Mouse (Mus musculus) forebrain, embryonic 10.5 days (tissue): ENCODE measurements around the gene Tomm5. TPM values are rescaled to one million over a fixed set of nuclear protein-coding genes. Genes with fewer than 3 reads are reported as not detected.
"Not testable (repeated sequence)": the region's sequence is repeated elsewhere in the genome, so short reads cannot be mapped to it uniquely, and the experiment has no call there.

Experiments
- DNase-seq: peaks from one replicate; pipeline ENCODE4 v3.0.0-alpha.2; 2017; ENCODE audit warnings: low spot score; ENCODE audit errors: extremely low spot score
- H3K27ac ChIP-seq: fragments of 300-500 bp; sonication (generic); 2 replicates; pipeline ENCODE4 v1.5.1; 2016; ENCODE audit warnings: mild to moderate bottlenecking
- H3K27me3 ChIP-seq: fragments of 300-500 bp; sonication (generic); 2 replicates; pipeline ENCODE4 v1.6.1; 2016; ENCODE audit warnings: mild to moderate bottlenecking; ENCODE audit not compliant: poor library complexity, severe bottlenecking
- H3K36me3 ChIP-seq: fragments of 300-500 bp; sonication (generic); replicated peaks from 2 replicates; pipeline ENCODE4 v1.6.1; 2016; ENCODE audit warnings: mild to moderate bottlenecking, moderate library complexity
- H3K4me1 ChIP-seq: fragments of 300-500 bp; sonication (generic); 2 replicates; pipeline ENCODE4 v1.6.1; 2016
- H3K4me3 ChIP-seq: fragments of 300-500 bp; sonication (generic); 2 replicates; pipeline ENCODE4 v1.5.1; 2016; ENCODE audit warnings: mild to moderate bottlenecking, moderate library complexity
- H3K9me3 ChIP-seq: fragments of 300-500 bp; sonication (generic); 2 replicates; pipeline ENCODE4 v1.6.1; 2016; ENCODE audit warnings: mild to moderate bottlenecking, moderate library complexity
- WGBS: fragments of 180-500 bp; shearing (Covaris S2); methylation state at CpG from one replicate; pipeline ENCODE4 v1.1.7; 2016; 5-methylcytosine and 5-hydroxymethylcytosine counted together
- polyA plus RNA-seq: library from polyadenylated mRNA; unstranded; fragments of >200 nt; fragmentation: Nextera tagmentation; extraction: Ambion mirVana; gene quantifications from 2 replicates; pipeline ENCODE4 v1.2.1, GENCODE M21; 2016

Tomm5 gene
- polyA plus RNA-seq, 1 experiment from 2014 or later = 234 TPM

- H3K27ac ChIP-seq = peak overlapping the region; percentile 94
- H3K9me3 ChIP-seq = no peaks in the 10 kb centered on the region
- peaks cover 3% of the 10 kb centered on the region for H3K36me3 ChIP-seq
- H3K27me3 ChIP-seq = no peaks in the 10 kb centered on the region
- H3K4me3 ChIP-seq = peak overlapping the region; percentile 95
- DNase-seq = no peak
- H3K4me1 ChIP-seq = peaks cover 42% of the 10 kb centered on the region
- WGBS = 44% methylated on average over 8 of the region's 8 CpGs
These were observed 23.0 kb downstream of the Tomm5 start for GRCm38 (mm10) chr4:45084895-45085290.

- peak; percentile 90 for DNase-seq
- Histone ChIP-seq H3K36me3 (peaks cover 8% of the 10 kb centered on the region), H3K27ac (peak within 1 kb of the TSS; percentile 94), H3K9me3 (no peaks in the 10 kb centered on the region), H3K4me3 (peak within 1 kb of the TSS; percentile 95), H3K4me1 (peaks cover 42% of the 10 kb centered on the region), H3K27me3 (no peaks in the 10 kb centered on the region)
- WGBS = under 1% methylated on average over 77 of the region's 77 CpGs
These were observed 23.7 kb downstream of the Tomm5 start, which contains the start of gene Fbxo10 for GRCm38 (mm10) chr4:45084021-45084894. TSS of gene Fbxo10 (minus strand) at chr4:45084604.

GRCm38 (mm10) chr4:45083487-45083886 lies 24.4 kb downstream of the Tomm5 start:
- DNase-seq = no peak
- H3K36me3 ChIP-seq = peaks cover 15% of the 10 kb centered on the region
- H3K9me3 ChIP-seq = no peaks in the 10 kb centered on the region
- peak overlapping the region; percentile 94 for H3K27ac ChIP-seq
- no peaks in the 10 kb centered on the region for H3K27me3 ChIP-seq
- 2% methylated on average over 8 of the region's 8 CpGs for WGBS
- peaks cover 42% of the 10 kb centered on the region for H3K4me1 ChIP-seq
- peak overlapping the region; percentile 95 for H3K4me3 ChIP-seq

- H3K27ac ChIP-seq = peak overlapping the region; percentile 31; the same call in 1 of the 2 replicates
- WGBS = 81% methylated on average over 9 of the region's 9 CpGs
These were observed 25.0 kb downstream of the Tomm5 start for GRCm38 (mm10) chr4:45082951-45083350.

GRCm38 (mm10) chr4:45081041-45081440 lies 26.9 kb downstream of the Tomm5 start:
- not testable (repeated sequence) for DNase-seq, H3K27ac ChIP-seq, H3K9me3 ChIP-seq, H3K27me3 ChIP-seq, H3K4me3 ChIP-seq
- 93% methylated on average over 4 of the region's 4 CpGs for WGBS
- peaks cover 23% of the 10 kb centered on the region for H3K36me3 ChIP-seq
- peaks cover 40% of the 10 kb centered on the region for H3K4me1 ChIP-seq

More at GRCm38 (mm10) chr4:45082951-45083350, 25.0 kb downstream of the Tomm5 start:
- Histone ChIP-seq H3K4me1 (peaks cover 42% of the 10 kb centered on the region), H3K36me3 (peaks cover 18% of the 10 kb centered on the region), H3K27me3 (no peaks in the 10 kb centered on the region), H3K9me3 (no peaks in the 10 kb centered on the region), H3K4me3 (peak overlapping the region; percentile 95)
- no peak for DNase-seq

- Histone ChIP-seq H3K27ac (no peak overlapping the region), H3K4me1 (peaks cover 27% of the 10 kb centered on the region), H3K27me3 (no peaks in the 10 kb centered on the region), H3K9me3 (no peaks in the 10 kb centered on the region), H3K4me3 (no peak overlapping the region), H3K36me3 (peaks cover 11% of the 10 kb centered on the region)
- no peak for DNase-seq
- WGBS = 88% methylated on average over 6 of the region's 6 CpGs
These were observed 34.4 kb downstream of the Tomm5 start for GRCm38 (mm10) chr4:45073544-45073943.

- Histone ChIP-seq H3K4me3 (no peak overlapping the region), H3K36me3 (0 out of 2 replicates have a peak, but pooled peaks cover 3% of the 10 kb centered on the region), H3K4me1 (peaks cover 27% of the 10 kb centered on the region), H3K9me3 (no peaks in the 10 kb centered on the region), H3K27me3 (no peaks in the 10 kb centered on the region), H3K27ac (0 out of 2 replicates have a peak overlapping the region, but pooled peaks have one; percentile 35)
- no peak for DNase-seq
- WGBS = 81% methylated on average over 15 of the region's 15 CpGs
These were observed 35.5 kb downstream of the Tomm5 start for GRCm38 (mm10) chr4:45072261-45072973.

GRCm38 (mm10) chr4:45067742-45068141 lies 40.2 kb downstream of the Tomm5 start:
- DNase-seq = no peak
- Histone ChIP-seq H3K4me3 (no peak overlapping the region), H3K27me3 (no peaks in the 10 kb centered on the region), H3K36me3 (0 out of 2 replicates have a peak, but pooled peaks cover 3% of the 10 kb centered on the region), H3K27ac (no peak overlapping the region), H3K4me1 (peaks cover 45% of the 10 kb centered on the region), H3K9me3 (no peaks in the 10 kb centered on the region)
- WGBS = 90% methylated on average over 4 of the region's 4 CpGs

GRCm38 (mm10) chr4:45066036-45066730 lies 41.7 kb downstream of the Tomm5 start:
- no peak for DNase-seq
- 67% methylated on average over 2 of the region's 2 CpGs for WGBS
- H3K4me3 ChIP-seq = no peak overlapping the region
- peaks cover 11% of the 10 kb centered on the region for H3K36me3 ChIP-seq
- H3K4me1 ChIP-seq = peaks cover 33% of the 10 kb centered on the region
- H3K27ac ChIP-seq = no peak overlapping the region
- no peaks in the 10 kb centered on the region for H3K9me3 ChIP-seq
- no peaks in the 10 kb centered on the region for H3K27me3 ChIP-seq

- Histone ChIP-seq H3K27me3 (no peaks in the 10 kb centered on the region), H3K9me3 (no peaks in the 10 kb centered on the region), H3K4me1 (peaks cover 30% of the 10 kb centered on the region), H3K4me3 (no peak overlapping the region), H3K27ac (no peak overlapping the region), H3K36me3 (peaks cover 27% of the 10 kb centered on the region)
- DNase-seq = no peak
- 85% methylated on average over 2 of the region's 2 CpGs for WGBS
These were observed 43.3 kb downstream of the Tomm5 start for GRCm38 (mm10) chr4:45064577-45064976.

- Histone ChIP-seq H3K4me1 (peaks cover 23% of the 10 kb centered on the region), H3K36me3 (peaks cover 34% of the 10 kb centered on the region)
- WGBS = 87% methylated on average over 1 of the region's 1 CpGs
- H3K27ac ChIP-seq, H3K4me3 ChIP-seq, H3K9me3 ChIP-seq, DNase-seq, H3K27me3 ChIP-seq: not testable (repeated sequence)
These were observed 44.1 kb downstream of the Tomm5 start for GRCm38 (mm10) chr4:45063836-45064235.

GRCm38 (mm10) chr4:45055451-45055850 lies 52.5 kb downstream of the Tomm5 start:
- H3K27me3 ChIP-seq = no peaks in the 10 kb centered on the region
- H3K27ac ChIP-seq = no peak overlapping the region
- H3K4me1 ChIP-seq = no peaks in the 10 kb centered on the region
- H3K36me3 ChIP-seq = peaks cover 47% of the 10 kb centered on the region
- H3K4me3 ChIP-seq = no peak overlapping the region
- no peaks in the 10 kb centered on the region for H3K9me3 ChIP-seq
- WGBS = 90% methylated on average over 8 of the region's 8 CpGs
- no peak for DNase-seq
